Mouse (Mus musculus): ENCODE measurements around the gene Plac9a. TPM values are rescaled to one million over a fixed set of nuclear protein-coding genes. Genes with fewer than 3 reads are reported as not detected.
"Not testable (repeated sequence)": the region's sequence is repeated elsewhere in the genome, so short reads cannot be mapped to it uniquely, and the experiment has no call there.

Gene Plac9a
- polyA plus RNA-seq, 1 experiment from 2014 or later, result 0.24 TPM

- WGBS, result 84% methylated on average over 8 of the region's 8 CpGs
- H3K4me3 ChIP-seq, result no peak overlapping the region
- H3K4me1 ChIP-seq, result peaks cover 16% of the 10 kb centered on the region; the same call in 1 of the 2 replicates
- no peak overlapping the region for H3K9ac ChIP-seq
- H3K9me3 ChIP-seq, result no peaks in the 10 kb centered on the region
- no peak for ATAC-seq (ENCODE audit: insufficient number of reproducible peaks, insufficient read depth, low FRiP score, low TSS enrichment)
- H3K27ac ChIP-seq, result no peak overlapping the region
- H3K36me3 ChIP-seq, result no peaks in the 10 kb centered on the region
- no peaks in the 10 kb centered on the region for H3K27me3 ChIP-seq
- no peak overlapping the region for H3K4me2 ChIP-seq (replicated peaks)
These were observed 45.0 kb downstream of the Plac9a start for GRCm38 (mm10) chr14:25857940-25858339.

- Histone ChIP-seq H3K9ac (no peak overlapping the region), H3K27ac (no peak overlapping the region), H3K4me3 (no peak overlapping the region), H3K36me3 (no peaks in the 10 kb centered on the region), H3K27me3 (no peaks in the 10 kb centered on the region), H3K4me1 (peaks cover 16% of the 10 kb centered on the region; the same call in 1 of the 2 replicates), H3K9me3 (no peaks in the 10 kb centered on the region), H3K4me2 (replicated peaks) (no peak overlapping the region)
- 71% methylated on average over 3 of the region's 3 CpGs for WGBS
- ATAC-seq (ENCODE audit: insufficient number of reproducible peaks, insufficient read depth, low FRiP score, low TSS enrichment), result no peak
These were observed 45.7 kb downstream of the Plac9a start for GRCm38 (mm10) chr14:25857168-25857621.

GRCm38 (mm10) chr14:25855241-25855885 lies 47.5 kb downstream of the Plac9a start:
- Histone ChIP-seq H3K9ac (no peak overlapping the region), H3K4me2 (replicated peaks) (no peak overlapping the region), H3K4me1 (peaks cover 16% of the 10 kb centered on the region; the same call in 1 of the 2 replicates), H3K27me3 (no peaks in the 10 kb centered on the region), H3K9me3 (no peaks in the 10 kb centered on the region), H3K4me3 (no peak overlapping the region), H3K27ac (no peak overlapping the region), H3K36me3 (no peaks in the 10 kb centered on the region)
- ATAC-seq (ENCODE audit: insufficient number of reproducible peaks, insufficient read depth, low FRiP score, low TSS enrichment), result no peak
- WGBS, result 43% methylated on average over 8 of the region's 8 CpGs

GRCm38 (mm10) chr14:25853717-25854452 lies 49.0 kb downstream of the Plac9a start:
- H3K4me3 ChIP-seq, result no peak overlapping the region
- H3K9me3 ChIP-seq, result no peaks in the 10 kb centered on the region
- no peak overlapping the region for H3K4me2 ChIP-seq (replicated peaks)
- 85% methylated on average over 16 of the region's 16 CpGs for WGBS
- no peaks in the 10 kb centered on the region for H3K36me3 ChIP-seq
- no peak overlapping the region for H3K27ac ChIP-seq
- ATAC-seq (ENCODE audit: insufficient number of reproducible peaks, insufficient read depth, low FRiP score, low TSS enrichment), result no peak
- peaks cover 13% of the 10 kb centered on the region; the same call in 1 of the 2 replicates for H3K4me1 ChIP-seq
- H3K9ac ChIP-seq, result no peak overlapping the region
- no peaks in the 10 kb centered on the region for H3K27me3 ChIP-seq

GRCm38 (mm10) chr14:25853295-25853694 lies 49.6 kb downstream of the Plac9a start:
- no peak for ATAC-seq (ENCODE audit: insufficient number of reproducible peaks, insufficient read depth, low FRiP score, low TSS enrichment)

GRCm38 (mm10) chr14:25852121-25852561 lies 50.8 kb downstream of the Plac9a start:
- Histone ChIP-seq H3K4me1 (peaks cover 19% of the 10 kb centered on the region; the same call in 1 of the 2 replicates), H3K9me3 (no peaks in the 10 kb centered on the region), H3K27me3 (no peaks in the 10 kb centered on the region), H3K4me2 (replicated peaks) (no peak overlapping the region), H3K36me3 (no peaks in the 10 kb centered on the region), H3K9ac (no peak overlapping the region), H3K4me3 (no peak overlapping the region), H3K27ac (no peak overlapping the region)
- WGBS, result 74% methylated on average over 11 of the region's 11 CpGs
- ATAC-seq (ENCODE audit: insufficient number of reproducible peaks, insufficient read depth, low FRiP score, low TSS enrichment), result no peak

More at GRCm38 (mm10) chr14:25853295-25853694, 49.6 kb downstream of the Plac9a start:
- H3K9me3 ChIP-seq, result no peaks in the 10 kb centered on the region
- peaks cover 13% of the 10 kb centered on the region; the same call in 1 of the 2 replicates for H3K4me1 ChIP-seq
- H3K27me3 ChIP-seq, result no peaks in the 10 kb centered on the region
- no peak overlapping the region for H3K9ac ChIP-seq
- no peaks in the 10 kb centered on the region for H3K36me3 ChIP-seq
- H3K4me2 ChIP-seq (replicated peaks), result no peak overlapping the region
- no peak overlapping the region for H3K4me3 ChIP-seq
- H3K27ac ChIP-seq, result no peak overlapping the region
- WGBS, result 47% methylated on average over 6 of the region's 6 CpGs

GRCm38 (mm10) chr14:25851189-25851588 lies 51.7 kb downstream of the Plac9a start:
- Histone ChIP-seq H3K4me1 (peaks cover 22% of the 10 kb centered on the region; the same call in 1 of the 2 replicates), H3K9me3 (no peaks in the 10 kb centered on the region), H3K9ac (no peak overlapping the region), H3K36me3 (no peaks in the 10 kb centered on the region), H3K27me3 (no peaks in the 10 kb centered on the region), H3K4me3 (no peak overlapping the region), H3K4me2 (replicated peaks) (no peak overlapping the region), H3K27ac (no peak overlapping the region)
- 90% methylated on average over 6 of the region's 6 CpGs for WGBS
- no peak for ATAC-seq (ENCODE audit: insufficient number of reproducible peaks, insufficient read depth, low FRiP score, low TSS enrichment)

- WGBS, result 93% methylated on average over 2 of the region's 2 CpGs
- Histone ChIP-seq H3K4me2 (replicated peaks) (no peak overlapping the region), H3K9me3 (no peaks in the 10 kb centered on the region), H3K27ac (no peak overlapping the region), H3K36me3 (no peaks in the 10 kb centered on the region), H3K9ac (no peak overlapping the region), H3K27me3 (no peaks in the 10 kb centered on the region), H3K4me1 (peaks cover 17% of the 10 kb centered on the region; the same call in 1 of the 2 replicates), H3K4me3 (no peak overlapping the region)
- ATAC-seq (ENCODE audit: insufficient number of reproducible peaks, insufficient read depth, low FRiP score, low TSS enrichment), result no peak
These were observed 52.5 kb downstream of the Plac9a start for GRCm38 (mm10) chr14:25850433-25850832.

- not testable (repeated sequence) for H3K36me3 ChIP-seq; H3K27ac ChIP-seq; H3K9me3 ChIP-seq; H3K4me3 ChIP-seq; H3K9ac ChIP-seq; H3K27me3 ChIP-seq; ATAC-seq (ENCODE audit: insufficient number of reproducible peaks, insufficient read depth, low FRiP score, low TSS enrichment); H3K4me1 ChIP-seq; H3K4me2 ChIP-seq (replicated peaks)
- 94% methylated on average over 3 of the region's 4 CpGs for WGBS
These were observed 54.2 kb downstream of the Plac9a start for GRCm38 (mm10) chr14:25848708-25849107.

GRCm38 (mm10) chr14:25848237-25848636 lies 54.7 kb downstream of the Plac9a start:
- Histone ChIP-seq H3K4me3 (no peak overlapping the region), H3K9ac (no peak overlapping the region), H3K4me2 (replicated peaks) (no peak overlapping the region), H3K9me3 (no peaks in the 10 kb centered on the region), H3K27ac (no peak overlapping the region), H3K36me3 (no peaks in the 10 kb centered on the region), H3K27me3 (peaks cover 1% of the 10 kb centered on the region; the same call in 1 of the 2 replicates), H3K4me1 (peaks cover 9% of the 10 kb centered on the region; the same call in 1 of the 2 replicates)
- WGBS, result 71% methylated on average over 6 of the region's 6 CpGs
- ATAC-seq (ENCODE audit: insufficient number of reproducible peaks, insufficient read depth, low FRiP score, low TSS enrichment), result no peak

- Histone ChIP-seq H3K9me3 (no peaks in the 10 kb centered on the region), H3K4me1 (peaks cover 13% of the 10 kb centered on the region; the same call in 1 of the 2 replicates), H3K4me2 (replicated peaks) (no peak overlapping the region), H3K9ac (no peak overlapping the region), H3K27ac (no peak overlapping the region), H3K4me3 (no peak overlapping the region), H3K27me3 (peaks cover 7% of the 10 kb centered on the region), H3K36me3 (no peaks in the 10 kb centered on the region)
- 26% methylated on average over 9 of the region's 9 CpGs for WGBS
- ATAC-seq (ENCODE audit: insufficient number of reproducible peaks, insufficient read depth, low FRiP score, low TSS enrichment), result no peak
These were observed 55.2 kb downstream of the Plac9a start for GRCm38 (mm10) chr14:25847660-25848059.

- no peak overlapping the region for H3K4me3 ChIP-seq
- H3K9ac ChIP-seq, result no peak overlapping the region
- H3K36me3 ChIP-seq, result no peaks in the 10 kb centered on the region
- no peak overlapping the region for H3K4me2 ChIP-seq (replicated peaks)
- no peak for ATAC-seq (ENCODE audit: insufficient number of reproducible peaks, insufficient read depth, low FRiP score, low TSS enrichment)
- no peak overlapping the region for H3K27ac ChIP-seq
- peaks cover 19% of the 10 kb centered on the region; the same call in 1 of the 2 replicates for H3K4me1 ChIP-seq
- H3K27me3 ChIP-seq, result peaks cover 15% of the 10 kb centered on the region
- H3K9me3 ChIP-seq, result no peaks in the 10 kb centered on the region
- 89% methylated on average over 8 of the region's 8 CpGs for whole genome bisulfite sequencing
These were observed 56.4 kb downstream of the Plac9a start for GRCm38 (mm10) chr14:25846516-25846915.

All from embryonic facial prominence, embryonic 12.5 days (tissue).